Mouse (Mus musculus) myocyte (in vitro differentiated cells): ENCODE results near the gene Wdr59. TPM values are rescaled to one million over a fixed set of nuclear protein-coding genes. Genes with fewer than 3 reads are reported as not detected.

Source experiments
- H3K27me3 ChIP-seq: one replicate; pipeline ENCODE4 v1.6.1; 2011; ENCODE audit not compliant: control insufficient read depth, insufficient read depth, insufficient read length
- H3K36me3 ChIP-seq: one replicate; pipeline ENCODE4 v1.6.1; 2011; ENCODE audit not compliant: control insufficient read depth, insufficient read depth
- H3K4me2 ChIP-seq: one replicate; pipeline ENCODE4 v1.6.1; 2011; ENCODE audit warnings: low read depth, control low read depth
- H3K4me3 ChIP-seq: one replicate; pipeline ENCODE4 v1.5.1; 2011; ENCODE audit warnings: mild to moderate bottlenecking, control low read depth, moderate library complexity
- H3K79me2 ChIP-seq: one replicate; pipeline ENCODE4 v1.6.1; 2011; ENCODE audit not compliant: control insufficient read depth, insufficient read depth
- H3ac ChIP-seq: one replicate; pipeline ENCODE4 v1.6.1; 2011; ENCODE audit not compliant: control insufficient read depth, insufficient read length
- CEBPB ChIP-seq: IDR thresholded peaks from 2 replicates; pipeline ENCODE4 v1.6.1; 2011; ENCODE audit warnings: mild to moderate bottlenecking, moderate library complexity; ENCODE audit not compliant: poor library complexity, insufficient read depth, severe bottlenecking
- E2F4 ChIP-seq: IDR thresholded peaks from one replicate; pipeline ENCODE4 v1.6.1; 2011; ENCODE audit warnings: mild to moderate bottlenecking, control low read depth, moderate library complexity; ENCODE audit not compliant: insufficient read depth
- MAX ChIP-seq: IDR thresholded peaks from one replicate; pipeline ENCODE4 v1.6.1; 2011; ENCODE audit warnings: low read depth, mild to moderate bottlenecking, control low read depth
- MYOD1 ChIP-seq, 3 experiments: IDR thresholded peaks; one replicate each; pipeline ENCODE4 v1.6.1; 2011; ENCODE audit warnings: control low read depth in 2 of 3, low read depth in 2 of 3, mild to moderate bottlenecking in 2 of 3, moderate library complexity in 1 of 3; ENCODE audit not compliant: insufficient read length in 2 of 3, control insufficient read depth in 1 of 3
- MYOG ChIP-seq, 3 experiments: IDR thresholded peaks; one replicate each; pipeline ENCODE4 v1.6.1; 2011; ENCODE audit warnings: control low read depth in 2 of 3, low read depth in 2 of 3, mild to moderate bottlenecking in 2 of 3; ENCODE audit not compliant: insufficient read length in 2 of 3, control insufficient read depth in 1 of 3, insufficient read depth in 1 of 3
- POLR2A ChIP-seq: IDR thresholded peaks from one replicate; pipeline ENCODE4 v1.6.1; 2011; ENCODE audit warnings: low read depth, mild to moderate bottlenecking, control low read depth, moderate library complexity; ENCODE audit not compliant: insufficient read length
- POLR2AphosphoS2 ChIP-seq: IDR thresholded peaks from one replicate; pipeline ENCODE4 v1.6.1; 2011; ENCODE audit warnings: low read depth, control low read depth; ENCODE audit not compliant: insufficient read length
- REST ChIP-seq: IDR thresholded peaks from one replicate; pipeline ENCODE4 v1.6.1; 2011; ENCODE audit warnings: mild to moderate bottlenecking, control low read depth, moderate library complexity; ENCODE audit not compliant: insufficient read depth, insufficient read length
- SRF ChIP-seq: IDR thresholded peaks from one replicate; pipeline ENCODE4 v1.6.1; 2011; ENCODE audit warnings: low read depth; ENCODE audit not compliant: control insufficient read depth, insufficient read length
- TCF12 ChIP-seq: IDR thresholded peaks from one replicate; pipeline ENCODE4 v1.6.1; 2011; ENCODE audit warnings: mild to moderate bottlenecking, control low read depth; ENCODE audit not compliant: poor library complexity, insufficient read depth, severe bottlenecking
- TCF3 ChIP-seq: IDR thresholded peaks from one replicate; pipeline ENCODE4 v1.6.1; 2011; ENCODE audit warnings: low read depth, control low read depth; ENCODE audit not compliant: insufficient read length
- USF1 ChIP-seq: IDR thresholded peaks from one replicate; pipeline ENCODE4 v1.6.1; 2011; ENCODE audit warnings: low read depth, mild to moderate bottlenecking, control low read depth, moderate library complexity
- polyA plus RNA-seq: library from polyadenylated mRNA; unstranded; fragments of >200 nt; fragmentation: generic; extraction: Trizol; gene quantifications from one replicate; pipeline ENCODE4 v1.2.1, GENCODE M21; 2012; ENCODE audit warnings: missing spikeins

Wdr59 gene
- polyA plus RNA-seq, 1 experiment, result 10.2 TPM

GRCm38 (mm10) chr8:111536031-111536977 lies 14.4 kb upstream of the Wdr59 start, which contains the start of gene Znrf1:
TSS of gene Znrf1 (plus strand) at chr8:111536097.
- TF ChIP-seq E2F4, result no peak
- peak; percentile 73 for TF ChIP-seq POLR2AphosphoS2
- peak; percentile 83 for TF ChIP-seq POLR2A
- peak in 1 of 3 experiments; percentile 33 for TF ChIP-seq MYOD1 (IDR thresholded peaks at IDR 0.05; ENCODE audit: control insufficient read depth in 1 of 3, insufficient read length in 2 of 3, low read depth in 2 of 3)
- no peak for TF ChIP-seq CEBPB
- TF ChIP-seq USF1, result no peak
- H3ac ChIP-seq, result peak within 1 kb of the TSS; percentile 42
- H3K36me3 ChIP-seq, result no peaks in the 10 kb centered on the region
- peak within 1 kb of the TSS; percentile 86 for H3K4me2 ChIP-seq
- H3K4me3 ChIP-seq, result peak within 1 kb of the TSS; percentile 76
- H3K27me3 ChIP-seq, result no peaks in the 10 kb centered on the region
- H3K79me2 ChIP-seq, result peaks cover 46% of the 10 kb centered on the region

- Histone ChIP-seq H3ac (peak overlapping the region; percentile 42), H3K79me2 (peaks cover 38% of the 10 kb centered on the region), H3K4me2 (no peak overlapping the region), H3K4me3 (peak overlapping the region; percentile 76), H3K36me3 (no peaks in the 10 kb centered on the region), H3K27me3 (no peaks in the 10 kb centered on the region)
- TF ChIP-seq MYOG (IDR thresholded peaks at IDR 0.05; ENCODE audit: control insufficient read depth in 1 of 3, insufficient read depth in 1 of 3, insufficient read length in 2 of 3, low read depth in 2 of 3), result no peak
- no peak for TF ChIP-seq MYOD1 (IDR thresholded peaks at IDR 0.05; ENCODE audit: control insufficient read depth in 1 of 3, insufficient read length in 2 of 3, low read depth in 2 of 3)
- TF ChIP-seq MAX, result no peak
- no peak for TF ChIP-seq POLR2A
- TF ChIP-seq E2F4, result no peak
- no peak for TF ChIP-seq TCF3
- no peak for TF ChIP-seq CEBPB
- TF ChIP-seq REST, result no peak
- TF ChIP-seq POLR2AphosphoS2, result no peak
- TF ChIP-seq TCF12, result no peak
- no peak for TF ChIP-seq USF1
- no peak for TF ChIP-seq SRF
Observed at GRCm38 (mm10) chr8:111535491-111535890, 13.6 kb upstream of the Wdr59 start.

- peaks cover 19% of the 10 kb centered on the region for H3K79me2 ChIP-seq
- H3K36me3 ChIP-seq, result no peaks in the 10 kb centered on the region
- H3K4me3 ChIP-seq, result no peak overlapping the region
- no peaks in the 10 kb centered on the region for H3K27me3 ChIP-seq
- H3ac ChIP-seq, result no peak overlapping the region
- H3K4me2 ChIP-seq, result no peak overlapping the region
- no peak for TF ChIP-seq POLR2A
- no peak for TF ChIP-seq MYOG (IDR thresholded peaks at IDR 0.05; ENCODE audit: control insufficient read depth in 1 of 3, insufficient read depth in 1 of 3, insufficient read length in 2 of 3, low read depth in 2 of 3)
- TF ChIP-seq TCF3, result no peak
Observed at GRCm38 (mm10) chr8:111533503-111533902, 11.6 kb upstream of the Wdr59 start.

- no peak overlapping the region for H3K4me3 ChIP-seq
- no peak for TF ChIP-seq MAX
- no peak for TF ChIP-seq E2F4
- TF ChIP-seq MYOG (IDR thresholded peaks at IDR 0.05; ENCODE audit: control insufficient read depth in 1 of 3, insufficient read depth in 1 of 3, insufficient read length in 2 of 3, low read depth in 2 of 3), result no peak
- TF ChIP-seq CEBPB, result no peak
- TF ChIP-seq MYOD1 (IDR thresholded peaks at IDR 0.05; ENCODE audit: control insufficient read depth in 1 of 3, insufficient read length in 2 of 3, low read depth in 2 of 3), result no peak
- TF ChIP-seq POLR2AphosphoS2, result no peak
- TF ChIP-seq USF1, result no peak
- TF ChIP-seq TCF12, result no peak
- no peak for TF ChIP-seq SRF
- no peak for TF ChIP-seq REST
- no peak for TF ChIP-seq POLR2A
- TF ChIP-seq TCF3, result no peak
Observed at GRCm38 (mm10) chr8:111531621-111532020, 9.7 kb upstream of the Wdr59 start.

GRCm38 (mm10) chr8:111531191-111531590 lies 9.3 kb upstream of the Wdr59 start:
- Histone ChIP-seq H3K4me3 (no peak overlapping the region), H3ac (no peak overlapping the region), H3K27me3 (no peaks in the 10 kb centered on the region), H3K4me2 (no peak overlapping the region), H3K36me3 (no peaks in the 10 kb centered on the region), H3K79me2 (no peaks in the 10 kb centered on the region)
- no peak for TF ChIP-seq MAX

More at GRCm38 (mm10) chr8:111531621-111532020, 9.7 kb upstream of the Wdr59 start:
- no peaks in the 10 kb centered on the region for H3K36me3 ChIP-seq
- H3ac ChIP-seq, result no peak overlapping the region
- no peak overlapping the region for H3K4me2 ChIP-seq
- H3K27me3 ChIP-seq, result no peaks in the 10 kb centered on the region
- peaks cover under 1% of the 10 kb centered on the region for H3K79me2 ChIP-seq
